Mouse (Mus musculus): ENCODE measurements around the gene Gpr88.

Gpr88 gene

GRCm38 (mm10) chr3:116203942-116204341, 49.4 kb downstream of the Gpr88 start:
- in situ Hi-C loops (cut with MboI, MseI), result no loop called here

- in situ Hi-C loops (cut with MboI, MseI), result no loop called here
Measured at GRCm38 (mm10) chr3:116200060-116200459, 53.2 kb downstream of the Gpr88 start.
